Mouse (Mus musculus) layer of hippocampus, postnatal 25 days (tissue): Measurements from ENCODE around the gene Rad51b. TPM values are rescaled to one million over a fixed set of nuclear protein-coding genes. Genes with fewer than 3 reads are reported as not detected.
A peak's percentile ranks its signal among the peaks of the same experiment; 100 is the strongest.
"Not testable (repeated sequence)": the region's sequence is repeated elsewhere in the genome, so short reads cannot be mapped to it uniquely, and the experiment has no call there.

ENCODE experiments used
- DNase-seq, 2 experiments: peaks; one replicate each; pipeline ENCODE4 v3.0.0; 2022; ENCODE audit warnings: mixed read lengths in 2 of 2, low spot score in 1 of 2; ENCODE audit errors: extremely low spot score in 1 of 2
- total RNA-seq, 2 experiments: library from RNA; stranded (reverse); gene quantifications; 2 replicates each; pipeline ENCODE4 v1.2.3; 2021

The Rad51b gene
- total RNA-seq: under 1 TPM in 1 of 2 experiments, not detected in 1; 0.30 TPM

- peak; percentile 23 to 46 for DNase-seq
Measured at GRCm38 (mm10) chr12:79297121-79297576, at the start of gene Rad51b. Rad51b (plus strand) TSS chr12:79297282.

- DNase-seq: no peak
Measured at GRCm38 (mm10) chr12:79248110-79248509, 49.0 kb upstream of the Rad51b start.

- no peak for DNase-seq
Measured at GRCm38 (mm10) chr12:79253294-79254053, 43.6 kb upstream of the Rad51b start.

- DNase-seq: no peak
Measured at GRCm38 (mm10) chr12:79254975-79255374, 42.1 kb upstream of the Rad51b start.

- DNase-seq: no peak
Measured at GRCm38 (mm10) chr12:79260154-79260553, 36.9 kb upstream of the Rad51b start.

- peak in 1 of 2 experiments; percentile 62 for DNase-seq
Measured at GRCm38 (mm10) chr12:79261035-79261434, 36.0 kb upstream of the Rad51b start.

GRCm38 (mm10) chr12:79272604-79273003 is 24.5 kb upstream of the Rad51b start:
- DNase-seq: no peak

- DNase-seq: no peak
Measured at GRCm38 (mm10) chr12:79279513-79280115, 17.5 kb upstream of the Rad51b start.

GRCm38 (mm10) chr12:79282595-79282994 is 14.5 kb upstream of the Rad51b start:
- DNase-seq: no peak

GRCm38 (mm10) chr12:79292874-79293273 is 4.2 kb upstream of the Rad51b start:
- no peak for DNase-seq

GRCm38 (mm10) chr12:79296126-79296816 is 811 bp upstream of the Rad51b start, which contains the start of gene Zfyve26:
Zfyve26 (minus strand) TSS chr12:79296304.
- peak; percentile 70 to 81 for DNase-seq

- no peak for DNase-seq
Measured at GRCm38 (mm10) chr12:79297884-79298636, 978 bp downstream of the Rad51b start.

- DNase-seq: no peak
Measured at GRCm38 (mm10) chr12:79301802-79302201, 4.7 kb downstream of the Rad51b start.

- peak in 1 of 2 experiments; percentile 11 for DNase-seq
Measured at GRCm38 (mm10) chr12:79305131-79305530, 8.0 kb downstream of the Rad51b start.

GRCm38 (mm10) chr12:79306013-79306412 is 8.9 kb downstream of the Rad51b start:
- no peak for DNase-seq

GRCm38 (mm10) chr12:79313721-79314120 is 16.6 kb downstream of the Rad51b start:
- no peak for DNase-seq

GRCm38 (mm10) chr12:79317339-79317738 is 20.3 kb downstream of the Rad51b start:
- no peak for DNase-seq

GRCm38 (mm10) chr12:79320895-79321294 is 23.8 kb downstream of the Rad51b start:
- no peak for DNase-seq

GRCm38 (mm10) chr12:79322539-79322938 is 25.5 kb downstream of the Rad51b start:
- not testable (repeated sequence) for DNase-seq

- DNase-seq: no peak
Measured at GRCm38 (mm10) chr12:79326236-79326635, 29.2 kb downstream of the Rad51b start.
